ENCODE assay signal across 16 mouse cellular contexts in the genomic region with DNA sequence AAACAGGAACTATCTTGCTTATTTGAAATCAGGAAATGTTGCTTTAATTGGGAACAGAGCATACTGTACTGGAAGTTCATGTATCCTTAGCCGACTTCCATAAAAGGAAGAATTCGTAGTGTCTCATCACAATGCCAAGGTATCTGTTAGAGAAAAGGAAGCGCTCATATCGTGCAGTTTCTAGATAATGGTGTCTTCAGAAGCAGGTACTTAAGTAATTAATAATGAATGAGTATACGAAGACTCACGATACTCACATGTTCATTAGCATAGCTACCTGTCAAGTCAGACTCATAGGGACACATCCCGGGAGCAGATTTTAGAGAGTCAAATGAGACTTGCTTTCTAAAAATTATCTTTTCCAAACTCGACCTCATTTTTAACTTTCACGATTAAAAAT. TPM values are rescaled to one million over a fixed set of nuclear protein-coding genes. Genes with fewer than 3 reads are reported as not detected.
DNase-seq lines count a peak whose midpoint lies in the region; ATAC-seq and TF ChIP-seq lines count a peak whose summit lies in the region.
"Had no signal": no experiment of that assay in that cellular context is flagged by ENCODE, and none has a peak within 500 bp of the region (broad histone marks: within the 10 kb centered on the region; RNA-seq: fewer than 3 reads in every experiment).

No protein-coding gene starts in this region.

- ATAC-seq in forebrain, embryonic 13.5 days = peak; percentile 38; the same call in 1 of the 2 replicates
- ATAC-seq in heart, embryonic 14.5 days (ENCODE audit: insufficient number of reproducible peaks, insufficient read depth, low FRiP score, low read depth) = no peak
- ATAC-seq in lung, embryonic 16.5 days (ENCODE audit: low read depth) = no peak
- ATAC-seq in stomach, embryonic 16.5 days (ENCODE audit: insufficient read depth, low FRiP score) = no peak
- ATAC-seq: activated CD4-positive, CD25-positive, alpha-beta regulatory T cell, adult 4 months had no signal

- no peak for DNase-seq in forebrain, embryonic 10.5 days (ENCODE audit: extremely low spot score, low spot score)
- DNase-seq in heart, postnatal 10 days = no peak
- DNase-seq in lung, adult 2 months = no peak
- no peak for DNase-seq in adrenal gland, postnatal 36 days
- DNase-seq: kidney, adult 9 months; layer of hippocampus, postnatal 36 days; right cerebral cortex, adult 18-20 months; thymus, adult 18-20 months had no signal

- H3K36me3 ChIP-seq in forebrain, embryonic 13.5 days (ENCODE audit: poor library complexity, severe bottlenecking) = no peaks in the 10 kb centered on the region
- H3K36me3 ChIP-seq in forebrain, embryonic 10.5 days (replicated peaks) = no peaks in the 10 kb centered on the region
- 0 out of 2 replicates have a peak, but pooled peaks cover 3% of the 10 kb centered on the region for H3K36me3 ChIP-seq in heart, embryonic 14.5 days (ENCODE audit: control insufficient read depth, insufficient read depth, low read length)
- H3K36me3 ChIP-seq in lung, embryonic 16.5 days (ENCODE audit: control insufficient read depth, insufficient read depth, low read length) = 0 out of 2 replicates have a peak, but pooled peaks cover 2% of the 10 kb centered on the region
- no peaks in the 10 kb centered on the region for H3K36me3 ChIP-seq in stomach, embryonic 16.5 days (ENCODE audit: control insufficient read depth, insufficient read depth, low read length)
- H3K36me3 ChIP-seq: hindbrain, embryonic 13.5 days had no signal

- H3K4me3 ChIP-seq in forebrain, embryonic 13.5 days = no peak overlapping the region
- no peak overlapping the region for H3K4me3 ChIP-seq in forebrain, embryonic 10.5 days
- H3K4me3 ChIP-seq in heart, embryonic 14.5 days (ENCODE audit: control insufficient read depth in 1 of 2, insufficient read depth in 1 of 2, low read depth in 1 of 2, low read length in 2 of 2) = no peak overlapping the region
- H3K4me3 ChIP-seq in lung, embryonic 16.5 days (ENCODE audit: low read length) = no peak overlapping the region
- no peak overlapping the region for H3K4me3 ChIP-seq in lung, adult 2 months (replicated peaks; ENCODE audit: extremely low read depth, low read depth, low read length)
- no peak overlapping the region for H3K4me3 ChIP-seq in stomach, embryonic 16.5 days (replicated peaks; ENCODE audit: low read length)

- no peaks in the 10 kb centered on the region for H3K9me3 ChIP-seq in forebrain, embryonic 13.5 days (replicated peaks)
- no peaks in the 10 kb centered on the region for H3K9me3 ChIP-seq in forebrain, embryonic 10.5 days
- no peaks in the 10 kb centered on the region; the same call in 1 of the 2 replicates for H3K9me3 ChIP-seq in heart, embryonic 14.5 days (ENCODE audit: control insufficient read depth, low read length)
- peaks cover 3% of the 10 kb centered on the region; the same call in 1 of the 2 replicates for H3K9me3 ChIP-seq in lung, embryonic 16.5 days (ENCODE audit: control insufficient read depth, low read length)
- H3K9me3 ChIP-seq in stomach, embryonic 16.5 days (replicated peaks; ENCODE audit: control insufficient read depth, low read length) = no peaks in the 10 kb centered on the region
- H3K9me3 ChIP-seq: hindbrain, embryonic 13.5 days had no signal

- no peak overlapping the region for H3K9ac ChIP-seq in forebrain, embryonic 13.5 days
- H3K9ac ChIP-seq in heart, embryonic 14.5 days (ENCODE audit: low read length) = peak overlapping the region; percentile 61
- no peak overlapping the region for H3K9ac ChIP-seq in lung, embryonic 16.5 days (ENCODE audit: low read length)
- H3K9ac ChIP-seq in stomach, embryonic 16.5 days (ENCODE audit: low read length) = no peak overlapping the region
- H3K9ac ChIP-seq: liver, embryonic 14.5 days had no signal

- H3K4me1 ChIP-seq in forebrain, embryonic 13.5 days = peaks cover 10% of the 10 kb centered on the region
- H3K4me1 ChIP-seq in forebrain, embryonic 10.5 days = peaks cover 25% of the 10 kb centered on the region
- peaks cover 18 to 36% of the 10 kb centered on the region in 2 experiments for H3K4me1 ChIP-seq in heart, embryonic 14.5 days (ENCODE audit: control insufficient read depth in 2 of 2, insufficient read depth in 2 of 2, low read length in 2 of 2)
- peaks cover 30% of the 10 kb centered on the region for H3K4me1 ChIP-seq in lung, embryonic 16.5 days (replicated peaks; ENCODE audit: control insufficient read depth, insufficient read depth, low read length)
- H3K4me1 ChIP-seq in lung, adult 2 months (ENCODE audit: control insufficient read depth, insufficient read depth, low read length) = peaks cover 4% of the 10 kb centered on the region
- H3K4me1 ChIP-seq in stomach, embryonic 16.5 days (ENCODE audit: control insufficient read depth, insufficient read depth, low read length) = peaks cover 15% of the 10 kb centered on the region

- no peak overlapping the region for H3K4me2 ChIP-seq in forebrain, embryonic 13.5 days
- H3K4me2 ChIP-seq in heart, embryonic 14.5 days (ENCODE audit: low read length) = peak overlapping the region; percentile 40
- no peak overlapping the region for H3K4me2 ChIP-seq in lung, embryonic 16.5 days (ENCODE audit: low read depth, low read length)
- no peak overlapping the region for H3K4me2 ChIP-seq in stomach, embryonic 16.5 days (ENCODE audit: low read depth, low read length)

- intact Hi-C loops in heart, postnatal 10 days (cut with DNase I) = no loop called here

- peaks cover 35% of the 10 kb centered on the region for H3K27me3 ChIP-seq in forebrain, embryonic 13.5 days
- peaks cover 59% of the 10 kb centered on the region for H3K27me3 ChIP-seq in forebrain, embryonic 10.5 days (ENCODE audit: poor library complexity, severe bottlenecking)
- H3K27me3 ChIP-seq in heart, embryonic 14.5 days (ENCODE audit: control insufficient read depth, insufficient read depth, low read length) = no peaks in the 10 kb centered on the region
- H3K27me3 ChIP-seq in lung, embryonic 16.5 days (ENCODE audit: control insufficient read depth, insufficient read depth, low read depth, low read length) = peaks cover 10% of the 10 kb centered on the region
- no peaks in the 10 kb centered on the region for H3K27me3 ChIP-seq in stomach, embryonic 16.5 days (ENCODE audit: control insufficient read depth, insufficient read depth, low read length)

- no peak overlapping the region for H3K27ac ChIP-seq in forebrain, embryonic 13.5 days
- H3K27ac ChIP-seq in forebrain, embryonic 10.5 days = no peak overlapping the region
- peak overlapping the region; percentile 96 to 97 for H3K27ac ChIP-seq in heart, embryonic 14.5 days (replicated peaks in 1 of 2; ENCODE audit: control insufficient read depth in 1 of 2, insufficient read depth in 1 of 2, low read depth in 2 of 2, low read length in 2 of 2)
- H3K27ac ChIP-seq in lung, embryonic 16.5 days (ENCODE audit: low read length) = peak overlapping the region; percentile 65; the same call in 1 of the 2 replicates
- peak overlapping the region; percentile 58 for H3K27ac ChIP-seq in stomach, embryonic 16.5 days (ENCODE audit: low read length)
- H3K27ac ChIP-seq: hindbrain, embryonic 13.5 days; liver, embryonic 14.5 days had no signal

- no peak for TF ChIP-seq CTCF in lung, adult 2 months (IDR thresholded peaks at IDR 0.05; ENCODE audit: insufficient read depth, low read length)

- no peak for TF ChIP-seq POLR2A in lung, adult 2 months (IDR thresholded peaks at IDR 0.05; ENCODE audit: borderline replicate concordance, extremely low read depth, low read depth, low read length)

- WGBS in forebrain, embryonic 13.5 days = 80% methylated on average over 9 of the region's 9 CpGs
- 84% methylated on average over 9 of the region's 9 CpGs for WGBS in forebrain, embryonic 10.5 days
- 44% methylated on average over 9 of the region's 9 CpGs for WGBS in heart, embryonic 14.5 days
- 61% methylated on average over 9 of the region's 9 CpGs for WGBS in lung, embryonic 16.5 days
- WGBS in lung, adult 2 months = 53% methylated on average over 9 of the region's 9 CpGs
- 71% methylated on average over 9 of the region's 9 CpGs for WGBS in stomach, embryonic 16.5 days

RNA-seq across cellular contexts. Expression of gene Proser2, which starts 30.6 kb away (rescaled TPM):
- polyA plus RNA-seq in forebrain, embryonic 13.5 days (2015; fragmentation: Nextera tagmentation; extraction: Ambion mirVana) = 1.9 and 2.4 TPM in 2 replicates
- polyA plus RNA-seq in forebrain, embryonic 10.5 days (2016; fragmentation: Nextera tagmentation; extraction: Ambion mirVana) = 2.3 and 2.9 TPM in 2 replicates
- polyA plus RNA-seq in heart, embryonic 14.5 days (2014; fragmentation: Nextera tagmentation; extraction: Ambion mirVana) = 11.3 and 14.8 TPM in 2 replicates
- total RNA-seq in heart, postnatal 10 days (2021) = 10 to 100 TPM; 10.7 to 37.7 TPM
- 8.0 and 8.8 TPM in 2 replicates for polyA plus RNA-seq in lung, embryonic 16.5 days (2015; fragmentation: Nextera tagmentation; extraction: Ambion mirVana)
- 7.2 and 10.2 TPM in 2 replicates for polyA plus RNA-seq in lung, adult 2 months (2012; rRNA removed)
- polyA plus RNA-seq in stomach, embryonic 16.5 days (2015; fragmentation: Nextera tagmentation; extraction: Ambion mirVana) = 29.0 and 34.5 TPM in 2 replicates
- total RNA-seq in adrenal gland, postnatal 36 days (2021) = 10 to 100 TPM; 12.1 to 14.5 TPM
- total RNA-seq: megakaryocyte progenitor cell, adult 5-6 weeks had no signal
- polyA plus RNA-seq: activated CD4-positive, CD25-positive, alpha-beta regulatory T cell, adult 4 months had no signal

Comparison
In these comparisons a context has a peak if more than half of its experiments do, and no peak if none do; other contexts are left out.
1. H3K27ac ChIP-seq: peak in heart, embryonic 14.5 days (2 of 2), lung, embryonic 16.5 days (single experiment) and stomach, embryonic 16.5 days (single experiment); none in forebrain, embryonic 13.5 days (single experiment) and forebrain, embryonic 10.5 days (single experiment).